Mouse (Mus musculus) heart, adult 2 months (tissue): ENCODE data around the gene Pawr.

Source experiments
- CTCF ChIP-seq: fragments of 200-600 bp; IDR thresholded peaks from 2 replicates; pipeline ENCODE4 v1.8.1; 2022; ENCODE audit warnings: antibody characterized with exemption, mild to moderate bottlenecking, moderate library complexity
- EP300 ChIP-seq: fragments of 200-500 bp; IDR thresholded peaks from 2 replicates; pipeline ENCODE4 v1.6.1; 2011; ENCODE audit warnings: low read depth, low read length, control low read depth; ENCODE audit not compliant: insufficient read depth
- POLR2A ChIP-seq: fragments of 200-500 bp; IDR thresholded peaks from 2 replicates; pipeline ENCODE4 v1.6.1; 2011; ENCODE audit warnings: mild to moderate bottlenecking, low read depth, low read length, control low read depth; ENCODE audit not compliant: insufficient read depth

- TF ChIP-seq CTCF (no peak), EP300 (no peak), POLR2A (no peak)
These were observed 37.2 kb upstream of the Pawr start for GRCm38 (mm10) chr10:108294766-108295165.
